Mouse (Mus musculus): ENCODE data around the gene Nr2c2ap. TPM values are rescaled to one million over a fixed set of nuclear protein-coding genes. Genes with fewer than 3 reads are reported as not detected.

The Nr2c2ap gene
- polyA plus RNA-seq, 1 experiment: 14.8 TPM

- no peaks in the 10 kb centered on the region for H3K36me3 ChIP-seq (ENCODE audit: control insufficient read depth, insufficient read depth, low read length)
- TF ChIP-seq CTCF (conservative IDR thresholded peaks at IDR 0.05; ENCODE audit: insufficient read depth, insufficient read length, low read depth, low read length): peak; percentile 60
- TF ChIP-seq POLR2A (IDR thresholded peaks at IDR 0.05; ENCODE audit: low read depth, low read length): no peak
- peak; percentile 38 for DNase-seq
- H3K4me1 ChIP-seq (ENCODE audit: control insufficient read depth, insufficient read depth, low read length): no peaks in the 10 kb centered on the region
- no peak overlapping the region for H3K4me3 ChIP-seq (ENCODE audit: insufficient read depth, low read depth, low read length)
- 0 out of 2 replicates have a peak, but pooled peaks cover 3% of the 10 kb centered on the region for H3K27me3 ChIP-seq (replicated peaks; ENCODE audit: control insufficient read depth, insufficient read depth, low read length)
- 5% methylated on average over 56 of the region's 56 CpGs for WGBS
- H3K27ac ChIP-seq (ENCODE audit: insufficient read depth, low read depth, low read length): no peak overlapping the region
Measured at GRCm38 (mm10) chr8:70087836-70088650, 43.1 kb upstream of the Nr2c2ap start.

- TF ChIP-seq CTCF (conservative IDR thresholded peaks at IDR 0.05; ENCODE audit: insufficient read depth, insufficient read length, low read depth, low read length) (no peak), POLR2A (IDR thresholded peaks at IDR 0.05; ENCODE audit: low read depth, low read length) (no peak)
- Histone ChIP-seq H3K27ac (ENCODE audit: insufficient read depth, low read depth, low read length) (no peak overlapping the region), H3K27me3 (replicated peaks; ENCODE audit: control insufficient read depth, insufficient read depth, low read length) (0 out of 2 replicates have a peak, but pooled peaks cover 3% of the 10 kb centered on the region), H3K4me1 (ENCODE audit: control insufficient read depth, insufficient read depth, low read length) (no peaks in the 10 kb centered on the region), H3K4me3 (ENCODE audit: insufficient read depth, low read depth, low read length) (no peak overlapping the region), H3K36me3 (ENCODE audit: control insufficient read depth, insufficient read depth, low read length) (no peaks in the 10 kb centered on the region)
- 65% methylated on average over 9 of the region's 9 CpGs for WGBS
- no peak for DNase-seq
Measured at GRCm38 (mm10) chr8:70089296-70089960, 41.7 kb upstream of the Nr2c2ap start.

GRCm38 (mm10) chr8:70092786-70093185 lies 38.3 kb upstream of the Nr2c2ap start:
- TF ChIP-seq CTCF (conservative IDR thresholded peaks at IDR 0.05; ENCODE audit: insufficient read depth, insufficient read length, low read depth, low read length): no peak
- no peak for TF ChIP-seq POLR2A (IDR thresholded peaks at IDR 0.05; ENCODE audit: low read depth, low read length)
- H3K36me3 ChIP-seq (ENCODE audit: control insufficient read depth, insufficient read depth, low read length): no peaks in the 10 kb centered on the region
- no peaks in the 10 kb centered on the region for H3K4me1 ChIP-seq (ENCODE audit: control insufficient read depth, insufficient read depth, low read length)
- no peak overlapping the region for H3K4me3 ChIP-seq (ENCODE audit: insufficient read depth, low read depth, low read length)
- no peak overlapping the region for H3K27ac ChIP-seq (ENCODE audit: insufficient read depth, low read depth, low read length)
- H3K27me3 ChIP-seq (replicated peaks; ENCODE audit: control insufficient read depth, insufficient read depth, low read length): 0 out of 2 replicates have a peak, but pooled peaks cover 3% of the 10 kb centered on the region
- 63% methylated on average over 8 of the region's 8 CpGs for WGBS
- no peak for DNase-seq

- no peak overlapping the region for H3K27ac ChIP-seq (ENCODE audit: insufficient read depth, low read depth, low read length)
- H3K4me1 ChIP-seq (ENCODE audit: control insufficient read depth, insufficient read depth, low read length): no peaks in the 10 kb centered on the region
- no peak for DNase-seq
- no peaks in the 10 kb centered on the region for H3K27me3 ChIP-seq (replicated peaks; ENCODE audit: control insufficient read depth, insufficient read depth, low read length)
- H3K36me3 ChIP-seq (ENCODE audit: control insufficient read depth, insufficient read depth, low read length): no peaks in the 10 kb centered on the region
- WGBS: 69% methylated on average over 8 of the region's 8 CpGs
- H3K4me3 ChIP-seq (ENCODE audit: insufficient read depth, low read depth, low read length): no peak overlapping the region
- TF ChIP-seq CTCF (conservative IDR thresholded peaks at IDR 0.05; ENCODE audit: insufficient read depth, insufficient read length, low read depth, low read length): no peak
- TF ChIP-seq POLR2A (IDR thresholded peaks at IDR 0.05; ENCODE audit: low read depth, low read length): no peak
Measured at GRCm38 (mm10) chr8:70099276-70099675, 31.9 kb upstream of the Nr2c2ap start.

GRCm38 (mm10) chr8:70100241-70100640 lies 30.9 kb upstream of the Nr2c2ap start:
- H3K27me3 ChIP-seq (replicated peaks; ENCODE audit: control insufficient read depth, insufficient read depth, low read length): no peaks in the 10 kb centered on the region
- H3K36me3 ChIP-seq (ENCODE audit: control insufficient read depth, insufficient read depth, low read length): no peaks in the 10 kb centered on the region
- no peaks in the 10 kb centered on the region for H3K4me1 ChIP-seq (ENCODE audit: control insufficient read depth, insufficient read depth, low read length)
- no peak for TF ChIP-seq POLR2A (IDR thresholded peaks at IDR 0.05; ENCODE audit: low read depth, low read length)
- no peak for TF ChIP-seq CTCF (conservative IDR thresholded peaks at IDR 0.05; ENCODE audit: insufficient read depth, insufficient read length, low read depth, low read length)
- no peak overlapping the region for H3K4me3 ChIP-seq (ENCODE audit: insufficient read depth, low read depth, low read length)
- WGBS: 76% methylated on average over 8 of the region's 8 CpGs
- DNase-seq: no peak
- H3K27ac ChIP-seq (ENCODE audit: insufficient read depth, low read depth, low read length): no peak overlapping the region

- Histone ChIP-seq H3K27me3 (replicated peaks; ENCODE audit: control insufficient read depth, insufficient read depth, low read length) (no peaks in the 10 kb centered on the region), H3K36me3 (ENCODE audit: control insufficient read depth, insufficient read depth, low read length) (no peaks in the 10 kb centered on the region), H3K27ac (ENCODE audit: insufficient read depth, low read depth, low read length) (no peak overlapping the region), H3K4me3 (ENCODE audit: insufficient read depth, low read depth, low read length) (no peak overlapping the region), H3K4me1 (ENCODE audit: control insufficient read depth, insufficient read depth, low read length) (no peaks in the 10 kb centered on the region)
- peak; percentile 52 for DNase-seq
- WGBS: 11% methylated on average over 6 of the region's 6 CpGs
- TF ChIP-seq POLR2A (IDR thresholded peaks at IDR 0.05; ENCODE audit: low read depth, low read length) (no peak), CTCF (conservative IDR thresholded peaks at IDR 0.05; ENCODE audit: insufficient read depth, insufficient read length, low read depth, low read length) (peak; percentile 88)
Measured at GRCm38 (mm10) chr8:70104506-70104905, 26.6 kb upstream of the Nr2c2ap start.

GRCm38 (mm10) chr8:70104922-70105321 lies 26.2 kb upstream of the Nr2c2ap start:
- Histone ChIP-seq H3K27me3 (replicated peaks; ENCODE audit: control insufficient read depth, insufficient read depth, low read length) (no peaks in the 10 kb centered on the region), H3K4me1 (ENCODE audit: control insufficient read depth, insufficient read depth, low read length) (no peaks in the 10 kb centered on the region), H3K4me3 (ENCODE audit: insufficient read depth, low read depth, low read length) (no peak overlapping the region), H3K27ac (ENCODE audit: insufficient read depth, low read depth, low read length) (no peak overlapping the region), H3K36me3 (ENCODE audit: control insufficient read depth, insufficient read depth, low read length) (no peaks in the 10 kb centered on the region)
- TF ChIP-seq CTCF (conservative IDR thresholded peaks at IDR 0.05; ENCODE audit: insufficient read depth, insufficient read length, low read depth, low read length): no peak
- no peak for TF ChIP-seq POLR2A (IDR thresholded peaks at IDR 0.05; ENCODE audit: low read depth, low read length)
- no peak for DNase-seq
- WGBS: 65% methylated on average over 7 of the region's 7 CpGs

All from kidney, adult 2 months (tissue).